Mouse (Mus musculus): Measurements from ENCODE around the gene Ewsr1.

Gene Ewsr1

GRCm38 (mm10) chr11:5098736-5099542, at the start of gene Ewsr1, which contains the start of gene Rhbdd3:
Gene Ewsr1, minus strand, starts transcription at chr11:5099266.
Gene Rhbdd3, plus strand, starts transcription at chr11:5098926.
- DNase-seq (ENCODE audit: low read depth in 2 of 2, low spot score in 2 of 2), result peak; percentile 99

- DNase-seq (ENCODE audit: low read depth in 2 of 2, low spot score in 2 of 2), result no peak
These were observed 46.5 kb upstream of the Ewsr1 start for GRCm38 (mm10) chr11:5145600-5145999.

GRCm38 (mm10) chr11:5141965-5142364, 42.9 kb upstream of the Ewsr1 start:
- DNase-seq (ENCODE audit: low read depth in 2 of 2, low spot score in 2 of 2), result no peak

GRCm38 (mm10) chr11:5141252-5141651, 42.2 kb upstream of the Ewsr1 start:
- DNase-seq (ENCODE audit: low read depth in 2 of 2, low spot score in 2 of 2), result no peak

GRCm38 (mm10) chr11:5140619-5141018, 41.6 kb upstream of the Ewsr1 start:
- no peak for DNase-seq (ENCODE audit: low read depth in 2 of 2, low spot score in 2 of 2)

- DNase-seq (ENCODE audit: low read depth in 2 of 2, low spot score in 2 of 2), result no peak
These were observed 40.3 kb upstream of the Ewsr1 start for GRCm38 (mm10) chr11:5139372-5139771.

- no peak for DNase-seq (ENCODE audit: low read depth in 2 of 2, low spot score in 2 of 2)
These were observed 39.6 kb upstream of the Ewsr1 start for GRCm38 (mm10) chr11:5138642-5139041.

- DNase-seq (ENCODE audit: low read depth in 2 of 2, low spot score in 2 of 2), result no peak
These were observed 36.8 kb upstream of the Ewsr1 start for GRCm38 (mm10) chr11:5135914-5136313.

- DNase-seq (ENCODE audit: low read depth in 2 of 2, low spot score in 2 of 2), result no peak
These were observed 33.7 kb upstream of the Ewsr1 start for GRCm38 (mm10) chr11:5132751-5133150.

GRCm38 (mm10) chr11:5130111-5130665, 31.1 kb upstream of the Ewsr1 start:
- DNase-seq (ENCODE audit: low read depth in 2 of 2, low spot score in 2 of 2), result no peak

GRCm38 (mm10) chr11:5129035-5129480, 30.0 kb upstream of the Ewsr1 start:
- DNase-seq (ENCODE audit: low read depth in 2 of 2, low spot score in 2 of 2), result no peak

- no peak for DNase-seq (ENCODE audit: low read depth in 2 of 2, low spot score in 2 of 2)
These were observed 26.6 kb upstream of the Ewsr1 start for GRCm38 (mm10) chr11:5125713-5126112.

GRCm38 (mm10) chr11:5114931-5115581, 16.0 kb upstream of the Ewsr1 start:
- DNase-seq (ENCODE audit: low read depth in 2 of 2, low spot score in 2 of 2), result peak; percentile 92 to 96

- no peak for DNase-seq (ENCODE audit: low read depth in 2 of 2, low spot score in 2 of 2)
These were observed 14.6 kb upstream of the Ewsr1 start for GRCm38 (mm10) chr11:5113645-5114044.

GRCm38 (mm10) chr11:5109441-5109840, 10.4 kb upstream of the Ewsr1 start:
- no peak for DNase-seq (ENCODE audit: low read depth in 2 of 2, low spot score in 2 of 2)

- no peak for DNase-seq (ENCODE audit: low read depth in 2 of 2, low spot score in 2 of 2)
These were observed 5.0 kb upstream of the Ewsr1 start for GRCm38 (mm10) chr11:5103986-5104509.

- DNase-seq (ENCODE audit: low read depth in 2 of 2, low spot score in 2 of 2), result no peak
These were observed 3.3 kb upstream of the Ewsr1 start for GRCm38 (mm10) chr11:5102384-5102783.

GRCm38 (mm10) chr11:5101641-5102040, 2.6 kb upstream of the Ewsr1 start:
- no peak for DNase-seq (ENCODE audit: low read depth in 2 of 2, low spot score in 2 of 2)

GRCm38 (mm10) chr11:5100801-5101200, 1.7 kb upstream of the Ewsr1 start:
- no peak for DNase-seq (ENCODE audit: low read depth in 2 of 2, low spot score in 2 of 2)

- DNase-seq (ENCODE audit: low read depth in 2 of 2, low spot score in 2 of 2), result no peak
These were observed 1.2 kb upstream of the Ewsr1 start for GRCm38 (mm10) chr11:5100283-5100682.

GRCm38 (mm10) chr11:5099576-5100183, 614 bp upstream of the Ewsr1 start:
- peak; percentile 28 to 49 for DNase-seq (ENCODE audit: low read depth in 2 of 2, low spot score in 2 of 2)
